Mouse (Mus musculus): ENCODE results near the gene Chad.

GRCm38 (mm10) chr11:94585091-94585490 is 20.2 kb downstream of the Chad start:
- TF ChIP-seq CTCF (IDR thresholded peaks at IDR 0.05): no peak
- TF ChIP-seq EP300 (IDR thresholded peaks at IDR 0.05): no peak
